Mouse (Mus musculus) spleen, adult 2 months (tissue): ENCODE data around the gene Kcna3.

Experiments
- CTCF ChIP-seq: fragments of 200-500 bp; IDR thresholded peaks from 2 replicates; pipeline ENCODE4 v1.5.1; 2011; ENCODE audit warnings: mild to moderate bottlenecking, inconsistent platforms; ENCODE audit not compliant: insufficient read depth, insufficient read length, insufficient replicate concordance; ENCODE audit errors: extremely low read depth
- POLR2A ChIP-seq: fragments of 200-500 bp; IDR thresholded peaks from 2 replicates; pipeline ENCODE4 v1.6.1; 2011; ENCODE audit warnings: low read depth, low read length, inconsistent platforms

DNA sequence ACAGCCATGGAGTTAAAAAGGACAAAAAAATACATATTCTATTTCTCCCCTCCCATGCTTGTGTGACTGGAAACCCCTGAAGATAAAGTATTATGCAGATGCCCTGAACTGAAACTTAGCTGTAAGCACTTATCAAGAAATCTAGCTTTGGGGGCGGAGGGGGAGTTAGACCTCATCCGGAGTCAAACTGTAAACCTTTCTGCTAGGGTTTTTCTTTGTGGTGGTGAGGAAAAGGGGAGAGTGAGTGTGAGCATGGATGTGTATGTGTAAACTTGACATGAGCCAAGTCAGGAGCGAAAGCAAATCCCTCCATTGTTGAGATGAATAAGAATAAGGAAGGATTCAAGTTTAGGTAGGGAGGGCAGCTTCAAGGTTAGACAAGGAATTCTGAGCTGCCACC lies 44.8 kb downstream of the Kcna3 start:
- no peak for TF ChIP-seq POLR2A
- TF ChIP-seq CTCF = no peak
